Mouse (Mus musculus) embryonic facial prominence, embryonic 11.5 days (tissue): ENCODE measurements at regions not wholly inside any gene's neighbourhood (a gene's known extent, or its start where the extent isn't known, plus 50 kb on each side); places are given as distances from the start of the nearest gene placed in this dataset.

Source experiments
- ATAC-seq: fragments of 200-750 bp; cut with Nextera tagmentation; replicated peaks from 2 replicates; pipeline ENCODE4 v1.8.0; 2017; ENCODE audit warnings: low read depth; ENCODE audit not compliant: insufficient number of reproducible peaks, low FRiP score, low TSS enrichment
- DNase-seq: peaks from one replicate; pipeline ENCODE4 v3.0.0-alpha.2; 2015; ENCODE audit warnings: low spot score
- H3K27ac ChIP-seq: fragments of 300-500 bp; sonication (generic); replicated peaks from 2 replicates; pipeline ENCODE4 v1.5.1; 2014; ENCODE audit warnings: mild to moderate bottlenecking, low read depth, low read length, control low read depth
- H3K27me3 ChIP-seq: fragments of 300-500 bp; sonication (generic); 2 replicates; pipeline ENCODE4 v1.6.1; 2014; ENCODE audit warnings: mild to moderate bottlenecking, low read length, moderate library complexity, mixed read lengths; ENCODE audit not compliant: control insufficient read depth, insufficient read depth
- H3K36me3 ChIP-seq: fragments of 300-500 bp; sonication (generic); replicated peaks from 2 replicates; pipeline ENCODE4 v1.6.1; 2014; ENCODE audit warnings: low read depth, mild to moderate bottlenecking, low read length, moderate library complexity, mixed read lengths; ENCODE audit not compliant: control insufficient read depth, insufficient read depth
- H3K4me1 ChIP-seq: fragments of 300-500 bp; sonication (generic); 2 replicates; pipeline ENCODE4 v1.6.1; 2014; ENCODE audit warnings: low read length, mixed read lengths; ENCODE audit not compliant: control insufficient read depth, insufficient read depth
- H3K4me2 ChIP-seq: fragments of 300-500 bp; sonication (generic); 2 replicates; pipeline ENCODE4 v1.6.1; 2014; ENCODE audit warnings: low read depth, mild to moderate bottlenecking, control low read depth, low read length, moderate library complexity
- H3K4me3 ChIP-seq: fragments of 300-500 bp; sonication (generic); 2 replicates; pipeline ENCODE4 v1.5.1; 2014; ENCODE audit warnings: low read depth, low read length, control low read depth
- H3K9ac ChIP-seq: fragments of 300-500 bp; sonication (generic); replicated peaks from 2 replicates; pipeline ENCODE4 v1.6.1; 2014; ENCODE audit warnings: mild to moderate bottlenecking, control low read depth, low read length
- H3K9me3 ChIP-seq: fragments of 300-500 bp; sonication (generic); replicated peaks from 2 replicates; pipeline ENCODE4 v1.6.1; 2016; ENCODE audit warnings: mild to moderate bottlenecking, low read length, inconsistent platforms, mixed read lengths; ENCODE audit not compliant: control insufficient read depth
- WGBS: fragments of 180-500 bp; shearing (Covaris S2); extraction: QIAGEN DNeasy Blood & Tissue Kit; methylation state at CpG from one replicate; pipeline ENCODE4 v1.1.7; 2014; 5-methylcytosine and 5-hydroxymethylcytosine counted together

GRCm38 (mm10) chr7:117755830-117756229 lies 360.2 kb downstream of the Rps15a start:
- no peak for DNase-seq
- no peaks in the 10 kb centered on the region for H3K27me3 ChIP-seq
- H3K9ac ChIP-seq, result no peak overlapping the region
- no peaks in the 10 kb centered on the region for H3K9me3 ChIP-seq
- no peaks in the 10 kb centered on the region for H3K36me3 ChIP-seq
- H3K4me1 ChIP-seq, result no peaks in the 10 kb centered on the region
- no peak for ATAC-seq
- no peak overlapping the region for H3K27ac ChIP-seq
- WGBS, result 76% methylated on average over 5 of the region's 5 CpGs
- H3K4me3 ChIP-seq, result no peak overlapping the region
- H3K4me2 ChIP-seq, result no peak overlapping the region

- Histone ChIP-seq H3K9me3 (no peaks in the 10 kb centered on the region), H3K4me2 (no peak overlapping the region), H3K9ac (no peak overlapping the region), H3K27ac (no peak overlapping the region), H3K4me3 (no peak overlapping the region), H3K4me1 (no peaks in the 10 kb centered on the region), H3K27me3 (no peaks in the 10 kb centered on the region), H3K36me3 (no peaks in the 10 kb centered on the region)
- WGBS, result 71% methylated on average over 5 of the region's 5 CpGs
- ATAC-seq (no peak), DNase-seq (no peak)
Observed at GRCm38 (mm10) chr7:117753296-117753695, 362.7 kb downstream of the Rps15a start.

GRCm38 (mm10) chr7:117752302-117753185 lies 363.4 kb downstream of the Rps15a start:
- DNase-seq, result no peak
- ATAC-seq, result no peak

GRCm38 (mm10) chr7:117747991-117748390 lies 367.2 kb downstream of the Xylt1 start:
- Histone ChIP-seq H3K27me3 (no peaks in the 10 kb centered on the region), H3K36me3 (no peaks in the 10 kb centered on the region), H3K9me3 (no peaks in the 10 kb centered on the region), H3K4me1 (no peaks in the 10 kb centered on the region), H3K27ac (no peak overlapping the region), H3K4me3 (no peak overlapping the region), H3K9ac (no peak overlapping the region), H3K4me2 (no peak overlapping the region)
- no peak for ATAC-seq
- DNase-seq, result no peak
- 84% methylated on average over 4 of the region's 4 CpGs for WGBS

More at GRCm38 (mm10) chr7:117752302-117753185, 363.4 kb downstream of the Rps15a start:
- Histone ChIP-seq H3K4me2 (no peak overlapping the region), H3K9me3 (no peaks in the 10 kb centered on the region), H3K9ac (no peak overlapping the region), H3K4me3 (no peak overlapping the region), H3K4me1 (no peaks in the 10 kb centered on the region), H3K27me3 (no peaks in the 10 kb centered on the region), H3K27ac (no peak overlapping the region), H3K36me3 (no peaks in the 10 kb centered on the region)
- 64% methylated on average over 12 of the region's 12 CpGs for WGBS

GRCm38 (mm10) chr7:117746393-117746792 lies 365.6 kb downstream of the Xylt1 start:
- 95% methylated on average over 4 of the region's 4 CpGs for WGBS
- Histone ChIP-seq H3K36me3 (no peaks in the 10 kb centered on the region), H3K9me3 (no peaks in the 10 kb centered on the region), H3K9ac (no peak overlapping the region), H3K27ac (no peak overlapping the region), H3K4me1 (no peaks in the 10 kb centered on the region), H3K4me3 (no peak overlapping the region), H3K4me2 (no peak overlapping the region), H3K27me3 (no peaks in the 10 kb centered on the region)
- DNase-seq (no peak), ATAC-seq (no peak)

- DNase-seq (no peak), ATAC-seq (no peak)
- no peaks in the 10 kb centered on the region for H3K36me3 ChIP-seq
- no peaks in the 10 kb centered on the region for H3K9me3 ChIP-seq
- no peak overlapping the region for H3K4me3 ChIP-seq
- no peak overlapping the region for H3K27ac ChIP-seq
- no peak overlapping the region for H3K9ac ChIP-seq
- H3K27me3 ChIP-seq, result no peaks in the 10 kb centered on the region
- no peak overlapping the region for H3K4me2 ChIP-seq
- no peaks in the 10 kb centered on the region for H3K4me1 ChIP-seq
- 79% methylated on average over 6 of the region's 6 CpGs for WGBS
Observed at GRCm38 (mm10) chr7:117739706-117740105, 358.9 kb downstream of the Xylt1 start.

GRCm38 (mm10) chr7:117735699-117736020 lies 354.9 kb downstream of the Xylt1 start:
- no peaks in the 10 kb centered on the region for H3K36me3 ChIP-seq
- no peak overlapping the region for H3K9ac ChIP-seq
- no peak overlapping the region for H3K4me2 ChIP-seq
- H3K27me3 ChIP-seq, result no peaks in the 10 kb centered on the region
- WGBS, result 66% methylated on average over 3 of the region's 3 CpGs
- no peaks in the 10 kb centered on the region for H3K9me3 ChIP-seq
- H3K4me1 ChIP-seq, result no peaks in the 10 kb centered on the region
- ATAC-seq (no peak), DNase-seq (no peak)
- H3K27ac ChIP-seq, result no peak overlapping the region
- no peak overlapping the region for H3K4me3 ChIP-seq

- DNase-seq, result no peak
- Histone ChIP-seq H3K27ac (no peak overlapping the region), H3K27me3 (no peaks in the 10 kb centered on the region), H3K4me2 (no peak overlapping the region), H3K4me3 (no peak overlapping the region), H3K9me3 (no peaks in the 10 kb centered on the region), H3K36me3 (no peaks in the 10 kb centered on the region), H3K4me1 (no peaks in the 10 kb centered on the region), H3K9ac (no peak overlapping the region)
- 81% methylated on average over 7 of the region's 7 CpGs for WGBS
- ATAC-seq, result no peak
Observed at GRCm38 (mm10) chr7:117734994-117735698, 354.4 kb downstream of the Xylt1 start.
